Mouse (Mus musculus) lung, adult 18-20 months (tissue): ENCODE results near the gene Xpnpep2.

Experiments
- DNase-seq, 2 experiments: peaks; one replicate each; pipeline ENCODE4 v3.0.0; 2022; ENCODE audit warnings: mixed read lengths in 2 of 2

Xpnpep2 gene

DNA sequence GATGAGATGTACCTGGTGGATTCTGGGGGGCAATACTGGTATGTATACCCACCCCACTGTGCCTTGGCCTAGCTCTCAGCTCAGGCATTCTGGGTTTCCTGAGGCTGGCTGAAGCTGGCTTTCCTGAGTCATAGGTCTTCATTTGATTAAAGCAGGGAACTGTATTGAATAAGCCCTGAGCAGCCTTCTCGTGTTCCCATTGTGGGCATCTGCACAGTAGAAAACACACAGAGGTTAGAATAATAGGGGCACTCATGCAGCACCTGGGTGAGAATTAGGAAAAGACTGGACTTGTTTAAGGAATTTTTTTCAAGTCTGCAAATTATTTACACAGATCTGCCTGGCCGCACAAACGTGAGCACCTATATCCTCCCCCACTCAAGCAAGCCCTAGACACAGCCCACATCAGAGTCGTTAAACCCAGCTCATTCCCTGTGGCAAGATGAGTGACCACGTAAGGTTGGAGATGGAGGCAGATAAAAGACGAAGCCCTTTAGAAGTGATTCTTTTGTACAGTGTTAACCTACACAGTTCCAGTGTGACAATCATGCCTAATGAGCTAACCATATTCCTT is 18.5 kb downstream of the Xpnpep2 start:
- no peak for DNase-seq

DNA sequence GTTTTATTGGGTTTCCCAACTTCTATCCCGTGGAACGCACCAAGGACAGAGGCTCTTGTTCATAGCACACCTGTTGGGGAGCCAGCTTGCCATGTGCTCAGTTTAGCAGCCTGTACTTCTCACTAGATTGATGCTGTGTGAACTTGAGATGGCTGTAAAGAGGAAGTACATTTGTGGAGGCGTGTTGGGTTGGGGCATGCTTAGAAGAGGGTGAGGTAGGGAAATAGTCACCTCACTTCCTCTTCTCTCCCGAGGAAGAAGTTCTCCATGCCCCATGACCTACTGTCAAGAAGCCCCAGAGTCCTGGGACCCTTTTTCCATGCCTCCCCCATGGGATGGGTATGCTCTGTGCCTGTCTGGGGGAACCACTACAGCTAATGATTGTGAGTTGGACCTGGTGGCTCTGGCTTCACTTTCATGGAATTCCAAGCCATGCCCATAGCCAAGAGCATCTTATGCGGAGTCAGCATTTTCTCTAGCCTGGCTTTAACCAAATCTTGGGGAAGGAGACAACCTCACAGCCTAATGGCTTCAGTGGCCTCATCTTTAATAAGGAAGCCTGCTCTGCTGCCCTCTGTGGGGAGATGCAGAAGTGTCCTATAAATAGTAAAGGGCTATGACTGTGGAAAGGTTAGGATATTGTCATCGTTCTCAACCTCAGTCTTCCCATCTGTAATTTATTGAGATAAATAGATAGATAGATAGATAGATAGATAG is 19.1 kb downstream of the Xpnpep2 start:
- DNase-seq: no peak

DNA sequence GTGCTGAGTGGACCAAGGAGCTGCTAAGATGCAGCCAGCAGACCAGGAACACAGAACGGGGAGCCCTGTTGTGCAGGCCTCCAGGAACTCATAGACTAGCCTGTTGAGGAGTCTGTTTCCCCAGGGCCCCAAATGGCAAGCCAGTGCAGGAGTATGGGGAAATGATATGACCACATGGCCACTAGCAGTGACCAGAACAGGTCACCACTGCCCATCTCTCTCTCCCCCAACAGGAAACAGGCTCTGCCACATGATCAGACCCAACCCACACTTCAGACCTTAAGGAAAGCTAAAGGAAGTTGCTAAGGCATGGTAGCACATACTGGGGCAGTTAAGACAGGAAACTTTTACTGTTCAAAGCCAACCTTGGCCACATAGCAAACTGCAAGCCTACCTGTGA is 20.6 kb downstream of the Xpnpep2 start:
- no peak for DNase-seq

DNA sequence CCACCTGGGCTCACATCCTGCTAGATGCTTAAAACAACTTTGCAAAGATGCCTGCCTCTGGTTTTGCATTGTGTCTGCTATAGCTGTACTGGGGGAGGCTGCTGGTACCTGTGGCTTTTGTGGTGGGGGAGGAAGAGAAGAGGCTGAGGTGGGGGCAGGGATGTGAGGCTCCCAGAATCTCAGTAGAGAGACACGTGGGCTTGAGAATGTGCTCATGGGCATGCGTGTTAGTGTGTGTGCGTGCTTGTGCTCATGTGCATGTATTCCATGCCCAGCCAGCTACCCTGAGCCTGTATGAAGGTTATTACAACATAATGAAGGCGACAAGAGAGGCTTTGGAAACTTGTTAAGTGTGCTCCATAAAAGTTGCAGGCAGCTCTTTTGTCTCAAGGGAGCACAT is 28.4 kb downstream of the Xpnpep2 start:
- no peak for DNase-seq

DNA sequence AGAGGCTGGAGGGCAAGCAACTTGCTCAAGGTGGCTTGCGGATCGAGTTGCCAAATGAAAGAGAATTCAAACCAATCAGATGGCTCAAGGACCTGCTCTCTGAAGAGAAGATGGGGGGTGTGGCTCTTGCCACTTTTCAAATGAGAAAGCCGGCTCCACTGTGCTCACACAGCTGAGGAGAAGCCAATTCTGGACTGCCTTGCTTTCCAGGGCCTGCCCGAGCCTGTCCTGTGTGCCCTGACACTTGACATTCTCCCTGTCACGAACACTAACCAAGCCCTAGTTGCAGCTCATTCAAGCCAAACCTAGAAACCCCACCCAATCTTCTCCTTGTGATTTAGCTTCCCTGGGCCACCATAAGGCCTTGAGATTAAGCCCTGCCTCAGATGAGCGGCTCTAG is 29.5 kb downstream of the Xpnpep2 start:
- DNase-seq: peak; percentile 10 to 56

DNA sequence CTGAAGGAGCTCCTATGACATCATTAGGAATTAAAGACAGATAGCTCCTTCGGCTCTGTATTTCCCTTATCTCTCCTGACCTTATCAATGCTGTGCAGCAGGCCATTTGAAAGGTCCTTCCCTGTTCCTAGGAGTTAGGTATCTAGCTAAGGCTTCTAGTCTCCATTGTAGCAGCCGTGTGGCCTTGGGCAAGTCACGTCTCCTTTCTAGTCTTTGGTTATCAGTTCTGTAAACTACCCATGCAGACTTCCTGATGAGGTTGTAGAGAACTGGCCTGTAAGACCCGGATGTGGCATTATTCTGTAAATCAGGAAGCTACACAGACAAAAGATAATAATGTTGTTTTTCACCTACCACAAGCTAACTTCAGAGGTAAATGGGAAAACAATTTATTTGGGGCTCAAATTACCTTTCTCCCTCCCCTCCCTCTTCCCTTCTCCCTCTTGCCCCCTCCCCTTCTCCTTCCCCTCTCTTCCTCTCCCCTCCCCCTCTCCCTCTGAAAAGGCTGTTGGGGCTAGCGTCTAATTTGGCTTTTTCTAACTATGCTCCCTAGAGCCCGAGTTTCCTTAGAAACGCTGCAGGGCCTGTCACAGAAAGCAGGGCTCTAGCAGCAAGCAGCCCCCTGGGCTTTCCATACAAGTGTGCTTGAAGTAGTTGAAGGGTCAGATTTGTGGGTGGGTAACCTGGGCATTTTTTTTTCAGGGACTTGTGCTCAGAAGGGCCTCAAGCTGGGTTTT is 30.2 kb downstream of the Xpnpep2 start:
- DNase-seq: no peak

DNA sequence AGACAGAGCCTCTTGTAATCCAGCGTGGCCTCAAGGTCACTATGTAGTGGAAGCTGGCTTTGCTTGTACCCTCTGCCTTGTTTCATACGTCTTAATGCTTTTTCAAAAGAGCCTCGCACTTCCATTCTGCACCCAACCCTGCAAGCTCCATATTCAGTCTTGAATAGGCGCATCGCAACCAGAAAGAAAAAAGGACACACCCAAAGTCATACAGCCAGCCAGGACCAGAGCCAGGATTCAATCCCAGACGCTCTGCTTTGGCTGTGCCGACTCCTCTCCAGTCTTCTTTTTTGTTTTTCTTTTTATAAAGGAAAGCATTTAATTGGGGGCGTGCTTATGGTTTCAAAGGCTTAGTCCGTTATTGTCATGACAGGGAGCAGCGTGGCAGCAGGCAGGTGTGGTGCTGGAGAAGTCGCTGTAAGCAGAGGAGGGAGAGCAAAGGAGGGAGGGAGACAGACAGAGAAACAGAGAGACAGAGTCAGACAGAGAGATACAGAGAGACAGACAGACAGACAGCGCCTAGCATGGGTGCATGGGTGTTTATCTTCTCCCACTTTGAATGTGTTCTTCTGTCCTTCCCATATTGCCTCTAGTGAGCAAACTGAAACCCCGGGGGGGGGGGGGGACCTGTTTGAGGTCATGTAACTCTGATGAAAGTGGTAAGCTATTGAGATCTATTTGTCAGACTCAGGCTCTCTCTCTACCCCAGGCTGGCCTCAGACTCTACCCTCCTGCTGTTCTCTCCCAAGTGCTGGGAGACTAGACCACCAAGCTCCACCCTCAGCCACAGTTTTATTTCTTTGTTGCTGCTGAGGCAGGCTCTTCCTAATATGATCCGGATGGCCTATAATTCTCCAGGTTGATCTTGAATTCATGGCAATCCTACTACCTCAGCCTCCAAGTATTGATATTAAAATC is 31.1 kb downstream of the Xpnpep2 start:
- no peak for DNase-seq

DNA sequence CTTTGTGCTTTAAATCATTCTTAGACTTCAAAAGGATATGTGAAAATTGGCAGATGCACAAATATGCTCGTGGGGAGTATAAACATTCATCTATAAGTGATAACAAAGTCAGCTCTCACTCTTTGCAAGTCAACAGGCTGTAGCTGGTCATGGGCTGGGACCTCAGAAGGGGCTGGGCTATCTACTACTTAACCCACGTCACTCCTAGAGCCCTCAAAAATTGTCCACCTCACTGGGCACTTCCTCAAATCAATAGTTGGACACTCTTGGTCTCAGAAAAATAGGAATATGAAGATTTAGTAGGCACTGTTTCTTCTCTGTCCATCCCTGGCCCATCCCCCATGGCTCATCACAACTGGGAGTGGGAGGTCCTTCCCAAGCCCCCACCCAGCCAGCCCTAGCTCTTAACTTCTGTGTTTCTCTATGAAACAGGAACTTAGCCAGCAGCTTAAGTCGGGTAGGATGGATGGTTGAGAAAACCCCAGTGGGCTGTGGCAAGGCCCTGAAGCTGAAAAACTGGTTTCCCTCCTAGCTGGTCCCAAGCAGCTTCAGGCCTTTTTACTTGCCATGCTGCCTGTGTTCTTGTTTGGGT is 31.9 kb downstream of the Xpnpep2 start:
- peak; percentile 30 to 42 for DNase-seq

DNA sequence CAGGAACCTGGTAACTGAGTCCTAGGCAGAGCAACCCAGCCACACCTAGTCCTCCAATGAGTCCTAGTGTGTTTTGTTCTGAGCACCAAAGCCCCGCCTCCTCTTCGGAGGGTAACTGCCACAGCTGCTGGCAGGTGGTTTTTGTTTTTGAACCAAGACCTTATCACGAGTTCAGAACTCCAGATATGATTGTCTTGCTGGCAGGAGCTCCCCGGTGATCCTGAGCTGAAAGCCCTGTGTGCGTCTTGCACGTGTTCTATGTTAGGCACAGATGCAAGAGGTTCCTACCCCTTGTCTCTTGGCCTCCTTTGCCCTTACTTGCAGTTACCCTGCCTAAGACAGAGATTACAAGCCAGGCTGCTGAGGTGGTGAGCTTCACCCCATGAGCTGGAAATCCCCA is 33.0 kb downstream of the Xpnpep2 start:
- DNase-seq: peak; percentile 14 to 33

DNA sequence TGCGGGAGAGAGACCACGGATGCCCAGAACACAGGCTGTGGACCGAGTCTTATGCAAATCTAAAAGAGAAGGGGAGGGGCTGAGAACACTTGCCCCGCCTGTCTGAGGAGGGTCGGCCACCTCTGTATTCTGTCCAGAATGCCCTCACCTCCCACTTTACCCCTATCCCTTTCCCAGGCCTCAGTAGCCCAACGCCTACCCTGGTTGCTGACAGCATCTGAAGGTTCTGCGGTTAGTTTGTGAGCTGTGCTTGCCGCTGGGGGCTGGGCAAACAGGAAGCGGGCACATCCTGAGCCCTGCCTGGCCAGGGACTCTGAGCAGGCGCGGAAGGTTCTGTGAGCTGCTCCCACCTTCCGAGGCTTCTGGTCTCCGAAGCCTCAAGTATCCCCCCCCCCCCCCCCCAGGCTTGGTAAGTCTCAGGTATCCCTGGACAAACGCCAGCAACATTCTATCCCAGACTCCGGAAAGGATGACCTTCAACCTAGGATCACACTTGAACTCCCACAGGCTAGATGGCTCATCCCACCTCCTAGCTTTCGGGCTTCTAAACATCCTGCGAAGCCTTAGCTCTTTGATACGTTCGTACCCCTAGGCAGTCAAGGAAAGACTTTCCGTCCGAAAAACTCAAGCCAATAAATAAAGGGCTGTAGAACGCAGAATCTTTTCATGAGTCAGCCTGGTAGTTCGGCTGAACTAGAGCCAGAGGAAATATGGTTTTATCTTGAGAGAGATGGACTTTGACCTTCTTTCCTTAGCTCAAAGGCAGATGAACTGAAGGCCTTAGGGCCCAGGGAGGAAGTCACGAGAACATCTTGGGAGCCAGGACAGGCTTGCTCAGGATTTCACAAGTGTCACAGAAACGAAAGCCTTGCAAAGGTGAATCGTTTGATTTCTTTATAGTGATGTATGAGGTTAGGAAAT is 35.1 kb downstream of the Xpnpep2 start:
- peak; percentile 35 to 38 for DNase-seq

DNA sequence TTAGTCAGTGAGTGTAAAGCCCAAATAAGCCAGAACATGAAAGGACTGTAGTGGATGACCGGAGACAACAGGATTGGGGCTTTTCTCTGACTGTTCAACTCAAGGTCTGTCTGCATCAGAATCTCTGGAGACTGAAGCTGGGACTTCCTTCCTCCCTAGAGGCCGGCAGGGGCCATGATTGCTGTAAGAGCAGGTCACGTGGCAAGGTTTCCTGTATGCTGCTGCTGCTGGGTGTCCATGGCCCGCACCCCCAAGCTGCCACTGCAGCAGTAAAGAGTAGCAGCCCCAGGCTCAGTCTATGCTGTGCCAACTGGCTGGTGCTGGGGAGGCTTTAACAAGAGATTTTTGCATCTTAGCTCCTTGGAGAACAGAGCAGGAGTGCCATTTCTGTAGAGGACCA is 37.7 kb downstream of the Xpnpep2 start, which contains the start of gene Sash3:
Gene Sash3, plus strand, starts transcription at position 175 of the 400 bp plus-strand sequence.
- peak; percentile 42 to 48 for DNase-seq

DNA sequence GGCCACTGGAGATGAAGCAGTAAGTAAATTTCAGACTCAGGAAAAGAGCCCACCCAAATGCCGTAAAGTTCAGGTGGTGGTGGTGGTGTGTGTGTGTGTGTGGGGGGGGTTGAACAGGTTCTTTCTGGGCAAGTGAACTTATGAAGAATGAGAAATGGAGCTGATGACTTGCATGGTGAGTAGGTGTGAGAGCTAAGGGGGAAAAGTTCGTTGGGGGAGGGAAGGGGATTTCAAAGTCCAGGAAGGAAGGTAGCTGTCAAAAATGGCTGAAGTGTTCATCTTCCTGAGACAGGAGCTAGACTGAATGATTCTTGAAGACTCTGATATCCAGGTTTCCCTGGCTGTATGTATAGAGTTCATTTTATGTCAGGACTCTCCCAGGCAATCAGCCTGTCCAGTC is 38.7 kb downstream of the Xpnpep2 start:
- no peak for DNase-seq

DNA sequence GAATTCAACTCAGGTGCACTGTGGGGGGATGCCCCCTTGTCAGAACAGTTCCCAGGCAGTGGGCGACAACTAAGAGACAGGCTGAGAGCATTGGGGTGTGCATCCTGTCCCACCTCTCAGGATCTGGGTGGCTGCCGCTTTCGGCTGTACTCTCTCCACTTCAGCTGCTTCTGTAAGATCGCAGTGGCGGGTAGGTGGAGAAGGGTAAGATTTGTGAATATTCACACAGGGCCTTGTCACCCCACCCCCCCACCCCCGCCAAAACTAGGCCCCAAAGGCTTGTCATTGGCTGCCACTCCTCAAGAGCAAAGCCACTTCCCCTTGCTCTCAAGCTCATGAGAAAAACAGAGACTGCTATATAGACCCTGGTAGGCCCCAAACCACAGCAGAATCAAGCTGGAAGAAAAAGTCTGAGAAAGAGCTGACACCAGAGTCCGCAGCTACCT is 39.2 kb downstream of the Xpnpep2 start:
- DNase-seq: no peak

DNA sequence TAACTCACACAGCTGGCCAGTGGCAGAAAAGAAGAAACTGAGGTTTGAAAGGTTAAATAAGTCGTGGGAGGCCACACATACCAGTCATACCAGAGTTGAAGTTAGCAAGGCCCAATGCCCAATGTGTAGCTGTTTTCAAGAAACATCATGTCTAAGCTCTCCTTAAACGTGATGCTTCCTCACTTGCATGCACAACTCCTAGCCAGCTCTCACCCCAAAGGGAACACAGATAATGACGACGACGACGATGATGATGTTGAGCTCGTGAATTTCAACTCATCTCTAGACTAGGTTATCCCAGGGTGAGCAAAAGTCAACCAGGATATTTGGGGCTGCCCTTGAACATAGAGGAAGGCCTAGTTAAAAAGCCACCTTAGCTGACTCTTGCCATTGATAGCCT is 43.6 kb downstream of the Xpnpep2 start:
- no peak for DNase-seq

DNA sequence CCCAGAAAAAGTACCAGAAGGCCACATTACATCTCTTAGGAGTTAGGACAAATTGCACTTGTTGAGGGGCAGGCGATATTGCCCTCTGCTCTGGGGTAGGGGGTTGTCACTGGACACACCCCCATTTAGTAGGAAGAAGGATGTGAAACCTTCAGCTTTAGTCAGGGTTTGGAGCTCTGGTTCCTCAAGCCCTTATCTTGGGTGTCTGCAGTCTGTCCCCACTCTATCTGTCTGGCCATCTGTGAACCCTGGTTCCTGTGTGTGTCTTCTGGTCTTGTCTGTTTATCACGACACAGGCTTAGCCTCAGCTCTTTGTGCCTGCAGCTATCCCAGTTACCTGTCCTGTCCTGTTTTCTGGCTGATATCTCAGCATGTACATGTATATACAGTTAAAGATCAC is 44.9 kb downstream of the Xpnpep2 start:
- DNase-seq: no peak

DNA sequence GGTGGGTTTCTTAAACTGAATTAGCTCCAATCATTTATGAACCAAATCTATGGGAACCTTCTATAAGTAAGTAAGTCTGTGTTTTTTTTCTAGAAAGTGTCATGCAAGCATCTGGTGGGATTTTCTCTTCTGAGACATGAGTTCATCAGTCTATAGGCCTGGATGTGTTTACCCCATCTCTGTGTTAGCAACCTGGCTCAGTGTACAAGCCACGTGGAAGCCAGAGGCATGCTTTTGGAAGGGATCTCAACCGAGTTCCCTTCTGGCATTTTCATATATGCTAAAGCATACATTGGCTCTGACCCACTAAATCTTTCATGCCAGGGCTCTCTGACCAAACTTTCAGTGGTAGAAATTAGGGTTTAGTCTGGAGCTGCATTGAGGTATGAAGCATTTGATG is 45.4 kb downstream of the Xpnpep2 start:
- no peak for DNase-seq

DNA sequence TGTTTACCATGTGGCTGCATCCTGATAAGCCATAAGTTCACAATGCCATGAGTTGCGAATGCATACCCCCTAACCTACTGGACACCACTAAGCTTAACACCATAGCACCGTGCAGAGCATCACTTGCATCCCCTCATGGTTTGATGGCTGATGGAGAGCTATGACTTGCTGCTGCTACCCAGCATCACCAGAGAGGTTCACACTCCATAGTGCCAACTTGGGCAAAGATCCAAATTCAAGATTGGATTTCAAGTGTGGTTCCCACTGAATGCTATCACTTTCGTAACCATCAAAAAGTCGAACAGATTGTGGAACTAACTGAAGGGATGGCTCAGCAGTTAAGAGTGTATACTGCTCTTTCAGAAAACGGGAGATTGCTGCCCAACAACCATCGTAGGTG is 47.0 kb downstream of the Xpnpep2 start:
- DNase-seq: no peak

DNA sequence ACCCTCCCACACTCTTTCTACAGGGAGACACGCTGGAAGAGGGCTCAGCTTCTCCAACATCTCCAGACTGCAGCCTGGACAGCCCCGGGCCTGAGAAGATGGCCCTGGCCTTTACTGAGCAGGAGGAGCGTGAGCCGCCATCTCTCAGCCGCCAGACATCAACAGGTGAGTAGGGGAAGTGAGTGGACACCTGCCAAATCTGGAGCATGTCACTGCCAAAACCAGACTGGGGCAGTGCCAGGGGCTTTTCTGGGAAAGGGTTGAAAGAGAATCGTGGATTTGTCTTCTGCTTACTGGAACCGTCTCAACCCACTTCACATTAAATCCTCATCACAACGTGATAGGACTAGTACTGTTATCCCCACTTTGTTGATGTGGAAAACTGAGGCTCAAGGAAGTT is 48.9 kb downstream of the Xpnpep2 start:
- DNase-seq: no peak

DNA sequence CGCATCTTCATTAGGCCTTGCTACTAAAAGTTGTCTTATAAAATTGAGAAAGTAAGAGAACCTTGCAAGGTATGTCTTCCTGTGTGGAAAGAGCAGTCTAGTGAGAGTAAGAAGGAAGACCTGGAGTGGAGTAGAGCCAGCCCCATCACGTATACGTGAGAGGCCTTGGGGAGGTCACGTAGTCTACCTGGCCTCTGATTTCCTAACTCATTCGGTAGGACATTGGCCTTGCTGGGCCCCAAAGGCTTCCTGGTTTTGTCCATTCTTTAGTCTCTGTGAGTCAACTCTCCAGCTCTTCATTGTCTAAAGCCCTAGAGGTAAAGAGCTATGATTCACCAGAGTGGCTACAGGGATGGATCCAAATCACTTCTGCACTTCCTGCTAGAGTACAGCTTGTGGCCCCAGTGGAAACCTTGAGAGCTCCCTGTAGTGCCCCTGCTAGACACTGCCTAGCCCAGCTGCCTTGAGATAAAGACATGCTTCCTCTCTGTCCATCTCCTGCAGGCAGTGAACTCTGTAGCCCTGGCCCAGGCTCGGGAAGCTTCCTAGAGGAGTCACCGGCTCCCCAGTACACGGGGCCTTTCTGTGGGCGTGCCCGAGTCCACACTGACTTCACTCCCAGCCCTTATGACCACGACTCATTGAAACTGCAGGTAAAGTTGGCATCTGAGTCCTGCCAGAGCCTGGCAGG is 49.8 kb downstream of the Xpnpep2 start:
- no peak for DNase-seq

DNA sequence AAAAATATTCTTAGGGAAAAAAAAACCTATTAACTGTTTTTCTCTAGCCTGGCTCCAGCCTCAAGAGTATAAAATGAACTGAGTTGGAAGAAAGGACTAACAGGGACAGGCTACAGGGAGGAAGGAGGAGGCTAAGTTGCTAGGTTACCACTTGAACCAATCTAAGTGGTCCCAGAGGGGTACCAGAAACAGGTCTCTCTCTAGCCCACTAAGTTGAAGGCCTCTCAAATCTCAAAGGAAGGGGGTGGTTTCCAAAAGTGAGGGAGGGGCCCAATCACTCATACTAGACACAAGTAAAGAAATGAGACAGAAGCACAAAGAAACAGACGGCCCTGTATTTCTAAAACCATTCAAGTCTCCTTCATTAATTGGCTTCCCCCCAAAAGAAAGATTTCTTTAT is 61.4 kb downstream of the Xpnpep2 start:
- DNase-seq: no peak

DNA sequence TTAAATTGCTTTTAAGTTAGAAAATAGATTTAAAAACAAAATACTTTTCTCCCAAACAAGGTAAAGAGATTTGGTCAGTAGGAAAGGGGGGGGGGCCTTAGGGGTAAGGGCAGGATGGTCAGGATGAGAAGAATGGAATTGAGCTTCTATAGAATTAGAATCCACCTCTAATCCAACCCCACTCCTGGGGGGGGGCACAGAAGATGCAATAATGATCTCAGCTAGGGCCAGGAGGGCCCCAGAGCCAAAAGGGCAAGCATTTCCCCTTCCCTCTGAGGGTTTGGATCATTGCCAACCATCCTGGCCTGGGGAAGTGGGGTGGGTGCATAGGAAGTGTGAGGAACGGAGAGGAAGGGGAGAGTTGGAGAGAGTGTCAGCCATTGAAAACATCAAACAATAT is 61.8 kb downstream of the Xpnpep2 start:
- no peak for DNase-seq
